Mouse (Mus musculus) ES-E14 (cell line): ENCODE measurements around the gene S100a4. TPM values are rescaled to one million over a fixed set of nuclear protein-coding genes. Genes with fewer than 3 reads are reported as not detected.

Experiments
- DNase-seq: peaks from one replicate; pipeline ENCODE4 v3.0.0-alpha.2; 2013; ENCODE audit warnings: low read depth, low spot score
- H3K27ac ChIP-seq: 2 replicates; pipeline ENCODE4 v1.5.1; 2012; ENCODE audit warnings: low read depth, mild to moderate bottlenecking, low read length, moderate library complexity, mixed read lengths; ENCODE audit not compliant: poor library complexity, insufficient read depth, severe bottlenecking
- H3K36me3 ChIP-seq: 2 replicates; pipeline ENCODE4 v1.6.1; 2012; ENCODE audit warnings: mild to moderate bottlenecking, low read length, moderate library complexity, mixed read lengths; ENCODE audit not compliant: control insufficient read depth, poor library complexity, insufficient read depth, severe bottlenecking
- H3K4me1 ChIP-seq, 2 experiments: fragments of 150-350 bp in 1 of 2; sonication (generic) in 1 of 2; 2 replicates each; pipeline ENCODE4 v1.6.1; 2012; ENCODE audit warnings: low read length in 2 of 2, mild to moderate bottlenecking in 1 of 2, mixed read lengths in 1 of 2; ENCODE audit not compliant: control insufficient read depth in 2 of 2, insufficient read depth in 2 of 2, poor library complexity in 1 of 2
- H3K4me3 ChIP-seq, 2 experiments: fragments of 150-350 bp in 1 of 2; sonication (generic) in 1 of 2; 2 replicates each; pipeline ENCODE4 v1.5.1; 2012; ENCODE audit warnings: low read length in 2 of 2, low read depth in 1 of 2, mild to moderate bottlenecking in 1 of 2, mixed read lengths in 1 of 2; ENCODE audit not compliant: insufficient read depth in 1 of 2, poor library complexity in 1 of 2, severe bottlenecking in 1 of 2
- H3K9ac ChIP-seq: 2 replicates; pipeline ENCODE4 v1.6.1; 2012; ENCODE audit warnings: low read depth, mild to moderate bottlenecking, low read length, mixed read lengths; ENCODE audit not compliant: poor library complexity, insufficient read depth, severe bottlenecking
- H3K9me3 ChIP-seq: fragments of 150-350 bp; sonication (generic); 2 replicates; pipeline ENCODE4 v1.6.1; 2012; ENCODE audit warnings: low read depth, mild to moderate bottlenecking, low read length; ENCODE audit not compliant: control insufficient read depth, insufficient read depth
- CHD2 ChIP-seq: IDR thresholded peaks from 2 replicates; pipeline ENCODE4 v1.6.1; 2014; ENCODE audit warnings: mild to moderate bottlenecking, low read depth, low read length, inconsistent platforms
- HCFC1 ChIP-seq: IDR thresholded peaks from 2 replicates; pipeline ENCODE4 v1.6.1; 2012; ENCODE audit warnings: low read length, inconsistent platforms, borderline replicate concordance; ENCODE audit not compliant: insufficient read depth
- MAFK ChIP-seq: IDR thresholded peaks from 2 replicates; pipeline ENCODE4 v1.6.1; 2014; ENCODE audit warnings: mild to moderate bottlenecking, low read depth, low read length, inconsistent platforms; ENCODE audit not compliant: insufficient read depth
- ZC3H11A ChIP-seq: IDR thresholded peaks from 2 replicates; pipeline ENCODE4 v1.6.1; 2012; ENCODE audit warnings: low read depth, mild to moderate bottlenecking, inconsistent platforms, low read length, borderline replicate concordance
- ZNF384 ChIP-seq: IDR thresholded peaks from 2 replicates; pipeline ENCODE4 v1.6.1; 2012; ENCODE audit warnings: low read depth, low read length, inconsistent platforms
- in situ Hi-C, 2 experiments: fragments of 600-800 bp; cut with MboI; formaldehyde crosslinking; loops; one replicate each; pipeline ENCODE4 v1.15.1; 2025; ENCODE audit warnings: low sequenced_read_pairs in 2 of 2, inconsistent platforms in 1 of 2; ENCODE audit not compliant: unreplicated experiment in 2 of 2
- total RNA-seq: library from RNA; depleted of rRNA; stranded (reverse); fragments of 300-350 nt; gene quantifications from 2 replicates; pipeline ENCODE4 v1.2.3, GENCODE M21; 2012

Gene S100a4
- total RNA-seq, 1 experiment: 6.9 TPM

- Histone ChIP-seq H3K4me3 (no peak overlapping the region), H3K4me1 (no peaks in the 10 kb centered on the region), H3K27ac (no peak overlapping the region), H3K9me3 (no peaks in the 10 kb centered on the region), H3K9ac (no peak overlapping the region), H3K36me3 (no peaks in the 10 kb centered on the region)
- in situ Hi-C loops: no loop called here
- no peak for DNase-seq
- TF ChIP-seq ZNF384 (no peak), ZC3H11A (no peak), MAFK (no peak), CHD2 (no peak), HCFC1 (no peak)
Measured at GRCm38 (mm10) chr3:90605736-90606135, 2.2 kb downstream of the S100a4 start.

DNA sequence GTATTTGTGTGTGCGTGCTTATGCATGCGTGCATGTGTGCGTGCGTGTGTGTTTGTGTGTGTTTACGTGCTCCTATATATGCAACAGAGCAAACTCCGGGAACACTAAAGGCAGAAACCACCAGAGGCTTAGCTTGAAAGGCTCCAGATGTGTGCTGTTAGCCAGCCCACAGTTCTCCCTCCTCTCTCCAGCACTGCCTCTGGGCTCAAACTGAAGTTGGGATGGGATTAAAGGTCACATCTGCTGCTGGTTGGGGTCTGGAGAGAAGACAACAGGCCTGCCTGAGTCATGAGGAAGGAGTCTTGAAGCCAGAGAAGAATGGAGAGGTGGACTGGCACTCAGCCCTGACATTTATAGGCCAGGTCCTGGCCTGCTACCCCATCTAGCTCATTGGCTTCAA is 2.6 kb downstream of the S100a4 start:
- Histone ChIP-seq H3K4me3 (no peak overlapping the region), H3K9me3 (no peaks in the 10 kb centered on the region), H3K36me3 (no peaks in the 10 kb centered on the region), H3K27ac (no peak overlapping the region), H3K4me1 (no peaks in the 10 kb centered on the region), H3K9ac (no peak overlapping the region)
- no peak for TF ChIP-seq ZNF384
- no peak for TF ChIP-seq ZC3H11A
- no peak for TF ChIP-seq CHD2
- no peak for TF ChIP-seq MAFK
- no peak for TF ChIP-seq HCFC1
- in situ Hi-C loops: no loop called here
- DNase-seq: no peak

GRCm38 (mm10) chr3:90607361-90607760 is 3.8 kb downstream of the S100a4 start:
- H3K27ac ChIP-seq: no peak overlapping the region
- H3K9me3 ChIP-seq: no peaks in the 10 kb centered on the region
- TF ChIP-seq ZC3H11A: no peak
- no peak for TF ChIP-seq ZNF384
- TF ChIP-seq MAFK: no peak
- TF ChIP-seq CHD2: no peak
- no peak for DNase-seq
- in situ Hi-C loops: no loop called here
- no peak overlapping the region for H3K4me3 ChIP-seq
- H3K9ac ChIP-seq: no peak overlapping the region
- peaks cover 0 to 5% of the 10 kb centered on the region in 2 experiments; a peak in 1 of 4 replicates for H3K4me1 ChIP-seq
- H3K36me3 ChIP-seq: no peaks in the 10 kb centered on the region

GRCm38 (mm10) chr3:90608223-90608622 is 4.7 kb downstream of the S100a4 start, which contains the start of gene S100a5:
Gene S100a5, plus strand, starts transcription at chr3:90608523.
- H3K27ac ChIP-seq: no peak within 1 kb of the TSS
- in situ Hi-C loops: no loop called here
- H3K4me1 ChIP-seq: peaks cover 0 to 8% of the 10 kb centered on the region in 2 experiments; a peak in 1 of 4 replicates
- no peaks in the 10 kb centered on the region for H3K36me3 ChIP-seq
- TF ChIP-seq HCFC1 (no peak), MAFK (no peak), ZC3H11A (no peak), ZNF384 (no peak), CHD2 (no peak)
- H3K9me3 ChIP-seq: no peaks in the 10 kb centered on the region
- no peak within 1 kb of the TSS for H3K4me3 ChIP-seq
- DNase-seq: no peak
- no peak within 1 kb of the TSS for H3K9ac ChIP-seq

DNA sequence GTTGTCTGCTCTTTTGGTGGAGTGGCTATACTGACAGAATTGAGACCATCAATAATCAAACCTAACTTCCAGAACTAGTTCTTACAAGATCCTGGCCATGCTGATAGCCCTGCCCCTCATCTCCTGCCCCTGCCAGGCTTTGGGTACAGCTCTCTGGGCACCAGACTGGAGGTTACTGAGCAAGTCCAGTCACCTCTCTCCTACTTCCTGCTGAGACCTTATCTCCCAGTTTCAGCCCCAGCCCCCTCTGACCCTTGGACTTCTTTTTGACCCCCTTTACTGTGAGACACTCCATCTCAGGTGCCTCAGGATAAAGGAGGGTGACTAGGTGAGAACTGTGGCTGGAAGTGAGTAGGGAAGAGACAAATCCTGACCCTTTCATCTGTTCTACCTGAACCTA is 5.5 kb downstream of the S100a4 start:
- Histone ChIP-seq H3K4me3 (no peak overlapping the region), H3K4me1 (peaks cover 0 to 10% of the 10 kb centered on the region in 2 experiments; a peak in 1 of 4 replicates), H3K27ac (no peak overlapping the region), H3K36me3 (no peaks in the 10 kb centered on the region), H3K9ac (no peak overlapping the region), H3K9me3 (no peaks in the 10 kb centered on the region)
- no peak for DNase-seq
- TF ChIP-seq HCFC1 (no peak), MAFK (no peak), CHD2 (no peak), ZNF384 (no peak), ZC3H11A (no peak)
- in situ Hi-C loops: no loop called here
